Mouse (Mus musculus) thymus, adult 18-20 months (tissue): ENCODE results near the gene Fam3b.

Experiments
- DNase-seq, 2 experiments: peaks; one replicate each; pipeline ENCODE4 v3.0.0; 2022; ENCODE audit warnings: mixed read lengths in 2 of 2

Gene Fam3b

DNA sequence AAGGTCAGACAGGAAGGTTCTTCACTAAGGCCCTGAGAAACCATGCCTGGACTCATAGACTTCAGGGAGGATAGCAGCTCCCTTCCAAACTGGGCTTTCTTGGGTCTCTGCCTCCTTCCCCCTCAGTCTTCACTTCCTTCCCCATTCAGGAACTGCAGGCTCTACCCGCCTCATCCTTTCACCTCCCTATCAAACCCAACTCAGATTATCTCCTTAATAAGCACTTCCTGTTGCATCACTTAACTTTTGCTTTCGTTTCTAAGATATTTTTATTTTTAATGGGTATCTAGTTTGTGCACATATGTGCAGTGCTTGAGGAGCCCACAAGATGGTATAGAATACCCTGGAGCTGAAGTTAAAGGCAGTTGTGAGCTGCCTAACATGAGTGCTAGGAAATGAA, 36.0 kb downstream of the Fam3b start:
- DNase-seq, result no peak

DNA sequence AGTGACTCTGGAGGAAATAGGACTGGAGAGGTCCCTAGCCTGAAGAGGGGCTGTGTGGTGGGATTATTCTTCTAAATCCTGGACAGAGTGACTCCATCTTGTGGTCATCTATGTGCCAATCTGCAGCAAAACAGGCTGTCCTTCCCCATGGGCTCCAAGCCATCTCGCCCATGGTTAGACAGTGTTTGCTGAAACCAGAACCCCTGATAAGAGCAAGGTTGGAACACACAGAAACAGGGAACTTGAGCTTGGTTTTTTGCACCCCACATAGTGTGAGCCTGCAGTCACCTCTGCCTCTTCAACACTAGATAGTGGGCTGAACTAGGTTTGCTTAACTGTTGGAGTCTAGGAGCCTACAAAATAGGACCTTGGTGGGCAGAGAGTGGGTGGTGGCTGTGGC, 38.1 kb downstream of the Fam3b start:
- DNase-seq, result no peak

DNA sequence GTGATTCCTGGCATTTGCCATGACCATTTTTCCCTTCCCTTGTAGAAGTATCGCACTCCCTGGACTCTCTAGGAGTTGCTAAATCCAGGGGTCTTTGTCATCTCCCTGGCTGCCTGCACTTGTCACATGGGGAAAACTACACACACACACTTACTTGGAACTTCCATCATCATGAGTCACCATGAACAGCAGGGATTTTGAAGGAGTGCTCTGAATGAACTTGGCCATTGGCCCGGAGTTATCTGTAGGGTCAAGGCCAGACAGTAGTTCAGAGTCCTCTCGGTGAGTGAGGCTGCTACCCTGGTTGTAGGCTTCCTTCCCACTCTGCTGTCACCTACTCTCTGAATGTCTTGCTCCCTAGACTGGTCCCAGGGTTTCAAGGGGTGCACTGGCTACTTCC, 39.0 kb downstream of the Fam3b start:
- DNase-seq, result no peak

DNA sequence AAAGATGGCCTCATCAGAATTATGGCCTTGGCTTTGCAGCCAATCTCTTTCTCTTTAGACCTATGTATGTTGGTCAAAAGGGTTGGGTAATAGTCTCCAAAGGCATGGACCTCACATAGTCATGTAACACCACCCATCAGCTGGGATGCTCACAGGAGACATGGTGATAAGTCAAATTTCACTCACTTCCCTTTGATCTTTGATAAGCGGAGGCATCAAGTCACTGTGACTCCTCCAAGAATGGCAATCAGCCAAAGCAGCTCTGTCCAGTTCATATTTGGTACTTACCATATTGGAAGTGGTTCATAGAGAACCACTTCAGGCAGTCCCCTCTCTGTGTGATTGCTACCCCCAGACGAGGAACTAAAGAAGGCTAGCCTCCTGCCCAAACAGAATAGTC, 39.9 kb downstream of the Fam3b start:
- DNase-seq, result no peak

DNA sequence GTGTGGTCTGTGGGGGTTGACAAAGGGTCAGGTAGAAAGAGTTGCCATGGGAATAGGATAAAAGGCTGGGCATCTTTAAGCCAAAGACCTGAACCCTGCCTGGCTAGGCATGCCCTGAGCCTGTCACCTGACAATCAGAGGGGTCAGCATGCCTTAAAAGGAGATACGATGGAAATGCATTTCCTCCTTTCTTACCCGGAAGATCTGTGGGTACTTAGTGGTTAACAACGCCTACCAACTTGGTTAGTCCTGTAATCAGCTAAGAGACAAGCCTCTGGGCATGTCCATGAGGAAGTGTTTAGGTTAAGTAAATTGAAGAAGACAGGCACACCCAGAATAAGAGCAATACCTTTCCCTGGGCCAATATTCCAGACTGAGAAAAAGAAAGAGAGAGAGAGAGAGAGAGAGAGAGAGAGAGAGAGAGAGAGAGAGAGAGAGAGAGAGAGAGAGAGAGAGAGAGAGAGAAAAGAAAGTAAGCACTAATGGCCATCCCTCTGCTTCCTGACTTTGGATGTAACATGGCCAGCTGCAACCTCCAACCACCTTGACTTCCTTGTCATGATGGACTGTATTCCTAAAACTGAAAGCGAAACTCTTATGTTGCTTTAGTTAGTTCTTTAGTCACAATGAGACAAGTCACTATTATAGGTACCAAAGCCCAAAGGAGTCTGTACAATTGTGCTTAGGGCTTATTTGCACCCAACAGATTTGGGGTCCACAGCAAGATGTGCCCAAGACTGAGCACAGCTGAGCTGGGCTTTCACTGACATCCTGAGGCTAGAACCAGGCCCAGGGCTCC, 46.4 kb downstream of the Fam3b start:
- DNase-seq, result no peak

DNA sequence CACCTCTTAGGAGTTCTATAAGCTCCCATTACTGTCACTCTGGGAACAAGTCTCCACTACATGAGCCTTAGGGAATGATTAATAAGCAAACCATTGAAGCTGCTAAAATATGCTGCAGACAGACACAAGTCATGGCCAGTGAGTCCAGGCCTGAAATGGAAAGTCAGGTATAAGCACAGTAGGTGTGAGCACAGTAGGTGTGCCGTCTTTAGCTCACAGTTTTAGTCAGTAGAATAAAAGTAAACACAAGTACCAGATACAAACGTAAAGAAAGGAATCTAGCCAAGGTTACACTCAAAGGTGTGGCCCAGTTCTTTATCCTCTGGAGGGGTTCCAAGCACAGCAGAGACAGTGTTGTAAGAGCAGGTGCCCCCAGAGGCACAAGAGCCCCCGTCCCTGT, 47.1 kb downstream of the Fam3b start:
- no peak for DNase-seq

DNA sequence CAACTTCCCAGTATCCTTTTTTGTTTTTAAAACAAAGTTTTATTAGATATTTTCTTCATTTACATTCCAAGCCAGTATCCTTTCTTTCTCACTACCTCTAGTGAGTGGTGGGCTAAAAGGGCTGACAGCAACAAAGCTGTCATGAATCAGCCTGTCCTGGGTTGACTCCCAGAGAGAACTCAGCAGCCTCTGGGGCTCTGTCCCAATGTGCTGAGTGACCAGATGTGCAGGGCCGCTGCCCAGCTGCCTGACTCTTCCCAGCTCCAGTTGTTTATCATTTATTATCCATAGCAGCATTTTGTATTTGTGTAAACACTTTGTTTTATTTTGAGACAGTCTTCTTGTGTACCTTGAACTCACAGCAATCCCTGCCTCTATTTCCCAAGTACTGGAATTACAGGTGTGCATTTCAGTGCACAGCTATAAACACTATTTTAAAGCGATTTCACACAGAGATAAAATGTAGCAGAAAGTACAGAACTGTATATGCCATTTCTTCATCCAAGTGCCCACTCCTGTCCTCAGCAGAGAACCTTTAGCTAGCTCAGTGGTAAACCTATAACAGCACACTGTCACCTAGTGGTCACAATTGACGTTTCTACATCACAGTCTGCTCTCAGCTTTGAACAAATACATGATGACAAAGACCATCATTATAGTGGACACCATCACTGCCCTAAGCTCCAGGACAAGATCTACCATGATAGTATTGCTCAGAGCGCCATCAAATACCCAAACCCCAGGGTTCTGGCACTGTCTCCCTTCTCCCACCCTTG, 48.2 kb downstream of the Fam3b start:
- no peak for DNase-seq

DNA sequence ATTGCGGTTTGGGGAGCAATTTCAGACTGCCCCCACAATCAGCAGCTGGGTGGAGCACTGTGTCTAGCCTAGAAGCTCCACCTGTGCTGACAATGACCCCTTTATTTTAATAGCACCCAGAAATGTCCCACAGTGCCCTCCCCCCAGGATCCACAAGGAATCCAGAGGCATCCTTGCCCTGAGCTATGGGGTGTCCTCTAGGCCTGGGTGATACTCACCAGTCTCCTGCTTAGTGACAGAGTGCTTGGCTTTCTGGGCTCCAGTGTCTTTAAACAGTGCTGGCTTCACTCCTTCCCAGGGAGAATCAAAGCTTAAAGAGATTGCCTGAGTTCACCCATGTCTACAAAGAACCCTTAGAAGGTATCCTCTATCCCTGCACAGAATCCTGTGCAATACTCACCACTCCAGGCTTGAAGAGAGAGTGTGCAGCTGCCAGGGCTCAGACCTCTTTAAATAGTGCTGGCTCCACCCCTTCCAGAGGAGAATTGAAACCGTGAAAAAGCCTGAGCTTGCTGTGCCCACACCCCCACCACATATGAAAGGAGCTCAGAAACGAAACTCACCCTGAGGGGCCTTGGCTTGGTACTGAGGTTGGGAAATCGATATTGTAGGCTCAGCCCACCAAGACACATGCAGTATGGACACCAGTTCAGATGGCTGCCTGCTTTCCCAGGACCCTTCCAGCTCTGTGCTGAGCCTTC, 52.0 kb downstream of the Fam3b start, which contains the start of gene Mx1:
Gene Mx1, minus strand, starts transcription at position 427 of the 701 bp plus-strand sequence.
- DNase-seq, result no peak

DNA sequence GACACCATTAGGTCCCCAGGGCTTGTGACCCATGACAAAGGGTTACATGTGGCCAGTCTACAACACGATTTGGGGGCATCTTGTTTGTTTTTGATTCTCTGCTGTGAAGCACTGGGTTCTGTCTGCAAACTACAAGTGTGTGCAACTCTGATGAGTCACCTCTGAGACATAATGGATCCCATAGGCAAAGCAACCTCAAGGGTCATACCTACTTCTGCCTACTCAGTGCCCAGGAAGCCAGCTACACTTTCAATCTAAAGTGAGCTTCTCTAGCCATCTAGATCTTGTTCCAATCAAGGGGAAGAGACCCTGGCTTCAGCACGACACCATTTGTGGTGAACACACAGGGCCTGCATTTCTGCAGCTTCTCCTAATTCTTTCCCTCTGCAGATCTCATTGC, 53.3 kb downstream of the Fam3b start:
- DNase-seq, result no peak

DNA sequence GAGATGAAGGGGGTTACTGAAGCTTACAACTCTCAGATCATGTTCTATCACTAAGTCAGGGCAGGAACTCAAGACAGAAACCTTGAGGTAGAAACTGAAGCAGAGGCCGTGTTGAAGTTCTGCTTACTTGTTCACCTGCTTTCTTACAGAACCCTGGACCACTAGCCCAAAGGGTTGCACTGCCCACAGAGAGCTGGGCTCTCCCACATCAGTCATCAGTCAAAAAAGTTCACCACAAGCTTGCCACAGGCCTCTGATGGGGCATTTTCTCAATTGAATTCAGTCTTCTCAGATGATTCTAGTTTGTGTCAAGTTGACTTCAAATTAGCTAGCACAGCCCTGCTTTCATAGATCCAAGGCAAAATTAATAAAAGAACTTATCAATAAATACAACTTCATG, 54.8 kb downstream of the Fam3b start:
- DNase-seq, result no peak

DNA sequence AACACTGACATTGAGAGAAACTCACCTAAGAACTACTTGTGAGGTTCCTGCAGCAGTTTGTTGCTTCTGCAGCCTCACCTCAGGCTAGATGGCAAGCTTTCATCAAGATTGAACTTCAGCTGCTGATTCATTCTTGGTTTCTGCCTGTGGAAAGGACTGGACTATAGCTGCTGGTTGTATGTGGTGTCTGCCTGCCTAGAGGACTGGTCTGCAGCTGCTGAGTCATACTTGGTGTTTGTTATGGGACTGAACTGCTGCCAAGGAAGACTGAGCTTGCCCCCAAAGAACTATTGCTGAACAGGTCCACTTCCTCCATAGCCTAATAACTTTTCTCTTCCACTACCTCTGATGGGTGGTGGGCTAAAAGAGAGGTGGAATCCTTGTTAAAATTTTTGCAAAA, 67.2 kb downstream of the Fam3b start:
- DNase-seq, result no peak

DNA sequence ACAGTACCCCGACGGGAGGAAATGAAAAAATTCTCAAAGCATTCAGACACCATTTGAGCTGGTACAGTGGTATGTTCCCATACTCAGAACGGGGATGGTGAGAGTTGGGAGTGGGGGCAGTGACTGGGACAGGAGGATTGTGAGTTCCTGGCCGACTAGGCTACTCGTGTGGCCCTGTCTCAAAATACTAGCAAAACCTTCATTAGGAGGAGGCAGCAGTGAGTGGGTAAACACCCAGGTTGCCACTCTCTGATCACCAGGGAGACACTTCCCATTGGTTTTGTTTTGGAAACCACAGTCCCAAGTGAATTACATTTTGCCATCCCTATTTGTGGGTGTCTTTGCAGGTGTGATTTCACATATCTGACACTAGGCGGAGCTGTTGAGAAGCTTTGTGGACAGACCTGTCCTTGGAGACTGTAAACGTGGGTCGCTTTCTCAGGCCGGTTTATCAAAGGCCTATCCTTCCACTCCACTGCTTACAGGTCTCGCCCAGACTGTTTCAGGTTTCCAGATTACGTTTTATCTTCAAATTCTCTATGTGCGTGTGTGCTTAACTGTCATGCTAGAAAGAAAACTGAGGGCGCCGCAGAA, 70.8 kb downstream of the Fam3b start:
- no peak for DNase-seq

DNA sequence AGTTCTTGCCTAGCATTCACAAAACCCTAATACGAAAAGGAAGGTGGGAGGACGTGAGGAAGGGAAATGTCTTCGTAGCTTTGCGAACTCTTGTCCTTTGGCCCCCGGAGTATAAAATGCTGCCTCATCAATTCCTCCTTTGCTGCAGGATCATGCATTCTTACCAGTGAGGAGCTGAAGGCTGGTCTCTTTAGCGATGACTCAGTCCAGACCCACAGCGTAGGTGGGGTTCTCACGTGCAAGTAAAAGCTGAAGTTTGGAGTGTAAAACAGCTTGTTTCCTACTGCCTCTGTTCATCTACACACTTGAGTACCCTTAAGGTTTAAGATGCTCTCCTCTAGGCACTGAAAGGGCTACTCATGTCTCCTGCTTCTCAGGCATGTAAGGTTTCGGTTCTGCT, 72.6 kb downstream of the Fam3b start:
- no peak for DNase-seq

DNA sequence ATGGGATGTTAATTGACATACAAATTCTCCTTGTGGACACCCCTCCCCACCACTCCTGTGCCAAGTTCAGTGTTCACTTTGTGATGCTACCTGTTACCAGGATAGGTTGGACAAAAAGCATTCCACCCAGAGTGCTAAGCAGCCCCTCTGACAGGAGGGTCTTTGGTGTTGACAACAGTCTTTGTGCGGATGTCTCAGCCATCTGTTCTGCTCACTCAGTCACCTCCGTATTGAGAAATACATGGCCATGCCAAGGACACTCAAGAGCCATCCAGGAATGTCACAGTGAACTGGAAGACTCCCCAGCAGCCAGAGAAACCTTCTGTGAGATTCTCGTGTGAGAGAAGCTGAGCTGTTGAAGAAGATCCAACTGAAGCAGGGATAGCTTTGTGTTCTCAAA, 76.4 kb downstream of the Fam3b start:
- DNase-seq, result no peak

DNA sequence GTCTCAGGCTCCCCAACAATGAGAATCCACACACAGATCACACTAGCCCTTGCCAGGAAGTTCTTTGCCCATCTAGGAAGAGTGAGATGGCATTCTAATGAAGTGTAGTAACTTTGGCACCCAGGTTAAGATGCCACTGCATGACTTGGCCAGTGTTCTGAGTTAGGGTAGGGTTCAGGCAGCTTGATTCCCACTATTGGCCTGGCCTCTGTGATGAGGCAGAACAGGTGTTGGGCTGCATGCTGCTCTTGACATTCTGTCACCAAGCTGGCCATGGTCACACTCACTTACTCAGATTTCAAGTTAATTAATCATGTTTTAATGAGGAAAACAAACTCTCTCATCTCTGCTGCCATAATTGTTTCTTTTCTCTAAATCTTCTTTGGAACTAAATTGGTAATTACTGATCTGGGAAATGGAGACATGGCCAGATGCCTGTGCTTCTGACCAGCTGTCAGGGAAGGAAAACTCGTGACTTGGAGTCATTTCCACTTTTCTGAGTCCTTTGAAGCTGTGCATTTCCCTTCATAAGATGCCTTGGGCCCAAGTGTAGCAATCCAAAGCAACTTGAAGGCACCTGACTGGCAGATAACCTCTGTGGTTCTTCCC, 77.1 kb downstream of the Fam3b start:
- no peak for DNase-seq

DNA sequence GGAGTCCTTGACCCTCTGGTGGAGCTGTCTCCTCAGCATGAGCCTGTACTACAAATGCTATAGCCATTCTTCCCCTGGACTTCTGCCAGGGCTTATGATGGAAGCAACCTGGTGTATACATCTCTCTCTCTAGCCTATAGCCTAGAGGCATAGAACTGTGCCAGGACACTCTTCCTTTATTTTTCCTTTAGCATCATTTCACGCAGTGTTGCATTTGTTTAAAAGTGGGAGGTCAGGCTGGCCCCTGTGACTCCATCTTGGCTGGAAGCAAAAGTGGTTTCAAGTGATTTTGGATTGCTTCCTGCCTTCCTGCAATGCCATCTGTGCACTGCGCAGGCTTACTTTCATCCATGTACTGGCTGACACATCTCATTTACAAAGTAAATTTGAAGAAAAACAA, 80.4 kb downstream of the Fam3b start:
- no peak for DNase-seq

DNA sequence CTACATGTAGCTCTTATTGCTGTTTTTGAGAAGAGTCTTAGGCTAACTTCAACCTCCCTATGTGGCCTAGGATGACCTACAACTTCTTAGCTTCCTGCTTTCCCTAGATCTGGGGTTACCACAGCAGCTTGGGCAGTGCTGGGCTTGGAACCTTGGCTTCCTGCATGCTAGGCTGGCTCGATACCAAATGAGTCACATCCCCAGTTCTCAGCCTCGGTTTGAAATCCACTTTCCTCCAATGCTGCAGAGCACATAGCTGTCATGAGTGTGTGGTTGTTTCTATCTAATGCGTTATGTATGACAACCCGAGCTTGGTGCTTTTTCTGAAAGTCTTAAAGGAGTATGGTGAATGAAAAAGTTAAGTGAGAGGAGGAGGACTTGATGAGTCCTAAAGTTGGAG, 83.3 kb downstream of the Fam3b start:
- DNase-seq, result no peak

DNA sequence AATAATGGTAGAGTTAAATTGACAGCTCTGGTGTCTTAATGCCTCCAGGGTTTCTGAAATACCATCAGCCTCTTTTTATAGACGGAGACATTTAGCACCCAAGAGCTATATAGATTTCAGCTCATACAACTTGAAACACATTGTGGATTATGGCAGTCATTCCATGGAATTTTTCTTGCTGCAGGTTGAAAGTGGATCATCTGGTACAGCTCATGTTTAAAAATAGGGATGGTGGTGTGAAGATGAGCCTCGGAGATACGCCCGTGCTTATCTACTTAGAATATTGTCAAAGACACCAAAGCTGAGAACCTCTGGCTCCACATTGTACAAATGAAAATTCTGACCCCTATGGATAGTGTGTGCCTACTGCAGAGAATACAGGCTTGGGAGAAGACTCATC, 84.5 kb downstream of the Fam3b start:
- no peak for DNase-seq

DNA sequence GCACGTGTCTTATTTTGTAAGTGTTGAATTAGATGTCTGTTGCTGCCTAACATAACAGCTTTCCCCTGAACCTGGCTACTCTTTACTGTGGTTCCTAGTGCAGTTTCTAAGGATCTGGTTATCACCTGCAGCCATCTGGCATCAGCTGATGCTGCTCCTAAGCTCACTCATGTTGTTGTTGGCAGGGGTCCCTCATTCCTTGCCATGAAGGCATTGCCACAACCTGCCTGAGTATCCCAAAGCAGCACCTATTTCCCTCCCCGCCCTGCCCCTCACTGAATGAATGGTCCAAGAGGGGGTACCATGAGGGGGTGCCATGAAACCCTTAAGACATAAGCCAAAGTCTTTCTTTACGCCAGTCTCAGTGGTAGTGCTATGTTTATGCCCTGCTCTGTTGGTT, 86.6 kb downstream of the Fam3b start:
- DNase-seq, result no peak

DNA sequence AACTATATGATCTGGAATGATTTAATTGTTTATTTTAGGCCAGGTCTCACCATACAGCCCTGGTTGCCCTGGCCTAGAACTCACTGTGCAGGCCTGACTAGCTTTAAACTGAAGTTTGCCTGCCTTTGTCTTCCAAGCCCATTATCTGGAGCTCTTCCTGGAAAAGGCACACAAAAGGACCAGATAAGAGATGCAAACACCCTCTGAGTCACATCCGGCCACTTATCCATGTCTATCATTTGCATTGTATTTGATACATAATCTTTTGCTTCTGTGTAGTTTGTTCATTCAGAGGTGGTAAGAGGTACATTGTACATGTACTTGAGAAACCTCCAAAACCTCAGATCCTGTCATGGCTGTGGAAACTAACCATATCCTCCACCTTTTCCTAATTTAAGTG, 91.0 kb downstream of the Fam3b start:
- DNase-seq, result no peak

DNA sequence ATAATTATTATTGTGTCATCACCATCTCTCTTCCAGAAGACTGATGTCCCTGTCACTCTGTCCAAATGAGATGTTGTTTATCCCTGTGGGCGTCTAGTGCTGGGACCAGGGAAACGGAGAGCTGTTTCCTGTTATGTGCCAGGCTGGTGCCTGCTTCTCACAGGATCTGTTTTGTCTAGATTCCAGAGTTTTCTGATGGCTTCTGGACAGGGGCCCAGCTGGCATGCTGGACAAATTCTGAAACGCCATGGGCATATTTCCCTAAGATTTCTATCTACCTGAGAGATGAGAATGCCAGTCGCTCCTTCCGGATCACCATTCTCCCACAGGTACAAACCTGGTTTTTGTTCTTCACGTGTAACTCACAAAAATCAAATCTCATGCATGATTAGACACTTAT, 92.9 kb downstream of the Fam3b start:
- no peak for DNase-seq
